Mouse (Mus musculus) heart, embryonic 14.5 days (tissue): ENCODE measurements around the gene Rorb. TPM values are rescaled to one million over a fixed set of nuclear protein-coding genes. Genes with fewer than 3 reads are reported as not detected.

Experiments
- ATAC-seq: fragments of 200-750 bp; cut with Nextera tagmentation; 2 replicates; pipeline ENCODE4 v1.8.0; 2017; ENCODE audit warnings: low read depth, moderate TSS enrichment; ENCODE audit not compliant: insufficient number of reproducible peaks, insufficient read depth, low FRiP score
- H3K27ac ChIP-seq, 2 experiments: fragments of 200-500 bp in 1 of 2; fragments of 300-500 bp in 1 of 2; sonication (generic) in 1 of 2; replicated peaks in 1 of 2; 2 replicates each; pipeline ENCODE4 v1.5.1; 2012 to 2014; ENCODE audit warnings: low read depth in 2 of 2, low read length in 2 of 2, control low read depth in 1 of 2, mild to moderate bottlenecking in 1 of 2, mixed read lengths in 1 of 2; ENCODE audit not compliant: control insufficient read depth in 1 of 2, insufficient read depth in 1 of 2
- H3K27me3 ChIP-seq: fragments of 300-500 bp; sonication (generic); 2 replicates; pipeline ENCODE4 v1.6.1; 2014; ENCODE audit warnings: mild to moderate bottlenecking, low read length, control low read depth; ENCODE audit not compliant: control insufficient read depth, insufficient read depth
- H3K36me3 ChIP-seq: fragments of 300-500 bp; sonication (generic); 2 replicates; pipeline ENCODE4 v1.6.1; 2014; ENCODE audit warnings: mild to moderate bottlenecking, control low read depth, low read length, mixed read lengths; ENCODE audit not compliant: control insufficient read depth, insufficient read depth
- H3K4me1 ChIP-seq, 2 experiments: fragments of 200-500 bp in 1 of 2; fragments of 300-500 bp in 1 of 2; sonication (generic) in 1 of 2; 2 replicates each; pipeline ENCODE4 v1.6.1; 2012 to 2014; ENCODE audit warnings: low read length in 2 of 2, control low read depth in 1 of 2, mixed read lengths in 1 of 2; ENCODE audit not compliant: control insufficient read depth in 2 of 2, insufficient read depth in 2 of 2
- H3K4me2 ChIP-seq: fragments of 300-500 bp; sonication (generic); 2 replicates; pipeline ENCODE4 v1.6.1; 2014; ENCODE audit warnings: mild to moderate bottlenecking, low read length
- H3K4me3 ChIP-seq, 2 experiments: fragments of 200-500 bp in 1 of 2; fragments of 300-500 bp in 1 of 2; sonication (generic) in 1 of 2; 2 replicates each; pipeline ENCODE4 v1.5.1; 2012 to 2014; ENCODE audit warnings: low read length in 2 of 2, mild to moderate bottlenecking in 2 of 2, control low read depth in 1 of 2, low read depth in 1 of 2, moderate library complexity in 1 of 2; ENCODE audit not compliant: control insufficient read depth in 1 of 2, insufficient read depth in 1 of 2
- H3K9ac ChIP-seq: fragments of 300-500 bp; sonication (generic); 2 replicates; pipeline ENCODE4 v1.6.1; 2014; ENCODE audit warnings: mild to moderate bottlenecking, low read length
- H3K9me3 ChIP-seq: fragments of 300-500 bp; sonication (generic); 2 replicates; pipeline ENCODE4 v1.6.1; 2016; ENCODE audit warnings: low read length, control low read depth; ENCODE audit not compliant: control insufficient read depth
- WGBS: fragments of 180-500 bp; shearing (Covaris S2); extraction: QIAGEN DNeasy Blood & Tissue Kit; methylation state at CpG from one replicate; pipeline ENCODE4 v1.1.7; 2014; 5-methylcytosine and 5-hydroxymethylcytosine counted together
- polyA plus RNA-seq: library from polyadenylated mRNA; unstranded; fragments of >200 nt; fragmentation: Nextera tagmentation; extraction: Ambion mirVana; gene quantifications from 2 replicates; pipeline ENCODE4 v1.2.1, GENCODE M21; 2014

The Rorb gene
- polyA plus RNA-seq, 1 experiment from 2014 or later, result 0.58 TPM

GRCm38 (mm10) chr19:18905511-18905910 lies 205.5 kb downstream of the Rorb start:
- Histone ChIP-seq H3K4me3 (no peak overlapping the region), H3K9me3 (no peaks in the 10 kb centered on the region), H3K27me3 (no peaks in the 10 kb centered on the region), H3K4me2 (no peak overlapping the region), H3K36me3 (no peaks in the 10 kb centered on the region), H3K4me1 (no peaks in the 10 kb centered on the region), H3K9ac (no peak overlapping the region), H3K27ac (no peak overlapping the region)
- ATAC-seq, result no peak
- 65% methylated on average over 3 of the region's 3 CpGs for WGBS

DNA sequence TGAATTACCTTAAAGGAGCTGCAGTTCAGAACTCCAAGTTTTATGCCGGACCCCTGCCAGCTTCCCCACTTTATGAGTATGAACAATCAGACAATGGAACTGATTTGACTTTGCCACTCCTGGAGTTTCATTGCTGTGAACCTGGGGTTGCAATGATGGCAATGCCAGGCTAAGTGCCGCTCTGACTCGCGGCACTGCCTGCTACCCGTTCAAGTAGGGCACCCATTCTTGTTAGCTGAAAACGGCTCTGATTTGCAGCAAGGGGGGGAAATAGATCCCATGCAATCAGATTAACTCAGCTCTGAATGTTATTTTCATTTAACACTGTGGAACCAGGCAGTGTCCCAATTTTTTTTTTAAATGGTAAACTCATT lies 208.3 kb downstream of the Rorb start:
- no peaks in the 10 kb centered on the region for H3K9me3 ChIP-seq
- H3K4me3 ChIP-seq, result no peak overlapping the region
- H3K4me1 ChIP-seq, result no peaks in the 10 kb centered on the region
- no peak overlapping the region for H3K9ac ChIP-seq
- H3K36me3 ChIP-seq, result no peaks in the 10 kb centered on the region
- no peak overlapping the region for H3K27ac ChIP-seq
- 86% methylated on average over 6 of the region's 6 CpGs for WGBS
- no peak overlapping the region for H3K4me2 ChIP-seq
- no peak for ATAC-seq
- H3K27me3 ChIP-seq, result no peaks in the 10 kb centered on the region

GRCm38 (mm10) chr19:18902041-18902693 lies 208.8 kb downstream of the Rorb start:
- Histone ChIP-seq H3K27me3 (no peaks in the 10 kb centered on the region), H3K4me2 (no peak overlapping the region), H3K4me3 (no peak overlapping the region), H3K36me3 (no peaks in the 10 kb centered on the region), H3K27ac (no peak overlapping the region), H3K9me3 (no peaks in the 10 kb centered on the region), H3K4me1 (no peaks in the 10 kb centered on the region), H3K9ac (no peak overlapping the region)
- WGBS, result 85% methylated on average over 15 of the region's 15 CpGs
- no peak for ATAC-seq

DNA sequence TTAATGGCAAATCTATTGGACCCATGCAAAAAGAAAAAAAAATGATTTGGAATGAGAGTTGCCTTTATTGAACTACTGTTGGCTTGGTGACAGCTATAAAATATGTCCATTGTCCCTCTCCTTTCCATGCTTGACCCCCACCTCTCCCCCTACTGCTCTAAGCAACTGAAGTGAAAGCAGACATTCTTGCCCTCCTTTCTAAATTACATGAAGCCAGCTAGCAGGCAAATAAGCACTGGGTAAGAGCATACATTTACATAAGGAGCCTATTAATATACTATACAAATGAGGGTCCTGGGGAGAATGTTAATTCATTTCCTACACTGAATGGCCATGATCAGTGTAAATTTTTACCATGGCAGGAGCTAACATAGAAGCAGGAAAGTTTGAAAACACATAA lies 212.8 kb downstream of the Rorb start:
- Histone ChIP-seq H3K9me3 (no peaks in the 10 kb centered on the region), H3K9ac (no peak overlapping the region), H3K4me1 (no peaks in the 10 kb centered on the region), H3K4me2 (no peak overlapping the region), H3K4me3 (no peak overlapping the region), H3K36me3 (no peaks in the 10 kb centered on the region), H3K27ac (no peak overlapping the region), H3K27me3 (no peaks in the 10 kb centered on the region)
- no peak for ATAC-seq

DNA sequence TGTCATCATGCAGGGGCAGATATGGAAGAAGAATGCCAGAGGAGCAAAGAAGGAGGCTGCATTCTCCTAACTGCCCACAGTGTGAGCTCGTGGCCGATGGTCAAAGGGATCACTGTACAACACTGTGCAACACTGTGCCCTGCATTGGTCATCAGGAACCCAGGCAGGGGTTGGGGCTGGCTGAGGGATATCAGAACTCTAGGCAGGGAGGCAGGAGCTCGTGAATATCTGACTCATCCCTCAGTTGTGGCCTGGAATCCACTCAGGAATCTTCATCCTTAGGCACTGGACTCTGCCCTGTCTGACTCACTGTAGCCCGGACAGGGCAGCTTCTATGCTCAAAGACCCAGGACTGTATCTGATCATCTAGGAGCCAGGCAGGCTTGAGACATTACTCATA lies 220.8 kb downstream of the Rorb start:
- H3K4me2 ChIP-seq, result no peak overlapping the region
- H3K9me3 ChIP-seq, result no peaks in the 10 kb centered on the region
- no peaks in the 10 kb centered on the region for H3K27me3 ChIP-seq
- no peak overlapping the region for H3K9ac ChIP-seq
- H3K27ac ChIP-seq, result no peak overlapping the region
- no peaks in the 10 kb centered on the region for H3K4me1 ChIP-seq
- H3K36me3 ChIP-seq, result no peaks in the 10 kb centered on the region
- no peak overlapping the region for H3K4me3 ChIP-seq
- WGBS, result 65% methylated on average over 4 of the region's 4 CpGs
- ATAC-seq, result no peak

GRCm38 (mm10) chr19:18889632-18890031 lies 221.4 kb downstream of the Rorb start:
- no peaks in the 10 kb centered on the region for H3K36me3 ChIP-seq
- H3K9me3 ChIP-seq, result no peaks in the 10 kb centered on the region
- WGBS, result 77% methylated on average over 1 of the region's 1 CpGs
- no peaks in the 10 kb centered on the region for H3K27me3 ChIP-seq
- no peak overlapping the region for H3K9ac ChIP-seq
- H3K4me1 ChIP-seq, result no peaks in the 10 kb centered on the region
- H3K27ac ChIP-seq, result no peak overlapping the region
- peak overlapping the region; percentile 59; the same call in 1 of the 2 replicates for H3K4me2 ChIP-seq
- no peak for ATAC-seq
- H3K4me3 ChIP-seq, result no peak overlapping the region; a peak in 1 of 4 replicates

DNA sequence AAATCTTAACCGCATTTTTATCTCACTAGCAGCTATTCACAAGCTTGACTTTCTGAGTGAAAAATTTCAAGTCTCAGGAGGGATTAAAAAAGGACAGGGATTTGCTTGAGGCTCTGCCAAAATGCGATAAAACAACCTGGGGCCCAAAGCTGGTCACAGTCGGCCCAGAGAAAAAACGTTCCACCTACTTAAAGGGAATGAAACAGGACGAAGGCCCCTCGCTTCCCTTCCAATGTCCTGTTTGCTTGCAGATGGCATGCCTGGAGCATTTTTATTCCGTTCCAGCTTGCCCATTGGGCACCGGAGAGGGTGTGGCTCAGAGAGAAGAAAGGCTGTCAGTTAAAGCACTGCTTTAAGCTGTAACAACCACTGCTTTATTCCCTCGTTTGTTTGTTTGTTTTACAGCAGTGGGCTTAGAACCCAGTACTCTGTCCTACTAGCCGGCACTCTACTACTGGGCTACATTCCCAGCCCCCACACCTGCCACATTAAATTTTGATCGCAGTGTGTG lies 221.8 kb downstream of the Rorb start:
- Histone ChIP-seq H3K27ac (no peak overlapping the region), H3K4me2 (peak overlapping the region; percentile 59), H3K9me3 (no peaks in the 10 kb centered on the region), H3K9ac (peak overlapping the region; percentile 48; the same call in 1 of the 2 replicates), H3K27me3 (no peaks in the 10 kb centered on the region), H3K36me3 (no peaks in the 10 kb centered on the region), H3K4me3 (peak overlapping the region; percentile 27 to 32), H3K4me1 (no peaks in the 10 kb centered on the region)
- no peak for ATAC-seq
- WGBS, result 14% methylated on average over 11 of the region's 11 CpGs
